8 mouse cellular contexts compared by ENCODE assay signal in genomic region chr3:74138246-74138645, GRCm38 (mm10).
DNase-seq lines count a peak whose midpoint lies in the region.
"Had no signal": no experiment of that assay in that cellular context is flagged by ENCODE, and none has a peak within 500 bp of the region (broad histone marks: within the 10 kb centered on the region; RNA-seq: fewer than 3 reads in every experiment).

No protein-coding gene starts in this region.

- DNase-seq in cerebellum, postnatal 10 days = peak; percentile 68 to 76
- DNase-seq in cerebellum, adult 11 months = no peak
- DNase-seq in cerebellum, postnatal 25 days = peak; percentile 25 to 51
- DNase-seq in cerebellum, adult 9-10 months = no peak
- DNase-seq: adrenal gland, adult 2 months; adrenal gland, postnatal 10 days; adrenal gland, postnatal 25 days; embryo, embryonic 11 days had no signal

Comparison
In these comparisons a context has a peak if more than half of its experiments do, and no peak if none do; other contexts are left out.
1. DNase-seq: peak in cerebellum, postnatal 10 days (2 of 2) and cerebellum, postnatal 25 days (2 of 2); none in cerebellum, adult 11 months (single experiment) and cerebellum, adult 9-10 months (single experiment).